Mouse (Mus musculus) v-Abl transformed pro-B cells (cell line): ENCODE measurements around the gene Spast.

Source experiments
- in situ Hi-C, 2 experiments: fragments of 400-800 bp; cut with MboI; formaldehyde crosslinking; loops; one replicate each; pipeline ENCODE4 v1.15.1; 2025; ENCODE audit not compliant: unreplicated experiment in 2 of 2

Gene Spast

DNA sequence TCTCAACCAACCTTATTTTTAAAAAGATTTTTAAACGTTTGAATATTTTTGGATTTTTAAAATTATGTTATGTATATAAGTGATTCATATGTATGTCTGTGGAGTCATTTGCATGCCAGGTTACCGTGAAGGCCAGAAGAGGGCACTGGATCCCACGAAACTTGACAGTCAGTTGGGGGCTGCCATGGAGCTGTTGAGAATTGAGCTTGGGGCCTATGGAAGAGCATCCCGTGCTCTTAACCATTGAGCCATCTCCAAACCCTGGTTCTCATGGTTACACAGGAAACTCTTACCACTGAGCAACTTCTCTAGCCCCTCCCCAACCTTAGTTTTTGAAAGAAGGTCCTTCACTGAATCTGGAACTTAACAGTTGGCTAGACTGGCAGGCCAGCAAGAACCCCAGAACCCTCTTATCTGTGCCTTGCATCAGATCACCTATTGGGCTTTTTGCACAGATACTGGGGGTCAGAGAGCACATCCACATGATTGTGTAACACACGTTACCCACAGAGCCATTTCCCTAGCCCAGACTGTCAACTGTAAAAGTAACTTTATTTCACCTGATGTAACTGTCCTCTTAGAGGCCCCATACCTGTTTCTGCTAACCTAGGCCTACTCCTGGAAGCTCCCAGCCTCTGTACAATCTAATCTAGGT lies 16.3 kb upstream of the Spast start:
- in situ Hi-C loops, result loop anchor here in 1 of 2 experiments (25.0 kb wide), 2 partner anchors 1215 to 1485 kb away; partner anchors contain the start of gene Ypel5

DNA sequence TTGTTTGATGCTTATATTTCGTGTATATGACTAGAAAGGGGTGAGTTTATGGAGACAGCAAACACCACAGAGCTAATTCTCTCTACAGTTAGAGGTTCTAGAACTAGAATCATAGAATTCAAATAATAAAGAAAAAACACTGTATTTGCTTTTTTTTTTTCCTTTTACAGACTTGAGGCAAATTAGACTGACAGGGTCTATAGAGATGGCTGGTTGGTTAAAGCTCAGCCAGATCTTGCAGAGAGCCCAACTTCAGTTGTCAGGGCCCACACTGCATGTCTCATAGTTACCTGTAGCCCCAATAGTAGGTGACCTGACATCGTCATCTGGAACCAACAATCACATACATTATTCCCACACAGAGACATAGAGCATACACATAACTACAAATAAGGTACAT lies 14.9 kb upstream of the Spast start, which contains the start of gene Dpy30:
Gene Dpy30 (minus strand): TSS at position 101 of the 400 bp plus-strand sequence.
- in situ Hi-C loops, result loop anchor here in 1 of 2 experiments (25.0 kb wide), 2 partner anchors 1213 to 1487 kb away; partner anchors contain the start of gene Ypel5

DNA sequence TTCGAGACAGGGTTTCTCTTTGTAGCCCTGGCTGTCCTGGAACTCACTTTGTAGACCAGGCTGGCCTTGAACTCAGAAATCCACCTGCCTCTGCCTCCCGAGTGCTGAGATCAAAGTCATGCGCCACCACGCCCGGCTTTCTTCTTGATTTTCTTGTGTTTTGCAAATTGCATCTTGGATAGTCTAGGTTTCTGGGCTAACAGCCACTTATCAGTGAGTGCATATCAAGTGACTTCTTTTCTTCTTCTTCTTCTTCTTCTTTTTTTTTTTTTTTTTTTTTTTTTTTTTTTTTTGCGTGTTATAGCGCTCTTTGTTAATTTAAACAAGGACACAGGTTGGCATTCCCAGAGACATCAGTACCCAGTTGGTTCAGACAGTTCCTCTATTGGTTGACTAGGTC lies 11.6 kb upstream of the Spast start:
- in situ Hi-C loops, result loop anchor here (25.0 kb wide), 1 partner anchor 685 kb away; the partner anchor contains the start of gene Ltbp1 (in 2 of the 2)

DNA sequence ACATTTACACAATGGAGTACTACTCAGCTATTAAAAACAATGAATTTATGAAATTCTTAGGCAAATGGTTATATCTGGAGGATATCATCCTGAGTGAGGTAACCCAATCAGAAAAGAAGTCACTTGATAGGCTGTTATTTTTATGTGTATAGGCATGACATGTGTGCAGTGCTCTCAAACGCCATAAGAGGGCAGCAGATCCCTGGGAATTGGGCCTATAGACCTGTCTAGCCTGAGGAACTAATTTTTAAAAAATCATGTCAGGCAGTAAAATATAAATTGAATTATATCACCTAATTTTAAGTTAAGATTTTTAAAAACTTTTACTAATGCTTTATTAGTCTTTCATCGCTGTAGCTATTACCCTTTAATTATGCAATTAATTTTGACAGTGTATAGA lies 10.6 kb upstream of the Spast start:
- in situ Hi-C loops, result loop anchor here (25.0 kb wide), 1 partner anchor 684 kb away; the partner anchor contains the start of gene Ltbp1 (in 2 of the 2)

DNA sequence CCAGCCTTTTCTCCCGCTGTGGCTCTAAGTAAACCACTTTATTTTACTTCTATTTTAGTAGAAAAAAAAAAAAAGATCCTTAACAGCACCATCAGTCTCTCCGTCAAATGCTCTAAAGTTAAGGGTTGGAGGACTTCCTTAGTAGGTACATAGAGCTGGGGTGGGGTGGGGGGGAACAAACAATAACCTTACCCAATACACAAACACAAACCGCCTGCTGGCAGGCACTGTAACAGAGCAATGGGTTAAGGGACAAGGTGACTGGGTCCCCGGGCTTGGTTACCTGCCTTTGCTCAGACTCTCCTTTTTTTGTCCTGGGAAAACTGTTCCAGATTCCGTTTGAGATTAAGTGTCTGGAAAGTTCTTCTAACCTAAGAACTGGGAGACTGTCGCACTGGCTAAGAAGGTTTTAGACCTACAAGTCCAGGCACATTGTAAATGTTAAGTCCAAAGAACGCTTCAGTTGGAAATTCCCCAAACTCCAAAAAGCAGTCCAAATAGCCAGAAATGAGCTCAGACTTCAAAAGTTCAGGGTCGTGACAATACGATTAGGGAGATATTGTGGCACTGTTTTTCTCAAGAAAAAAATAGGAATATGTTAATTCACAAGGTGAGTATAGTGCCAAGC lies 7.6 kb upstream of the Spast start:
- in situ Hi-C loops, result loop anchor here (25.0 kb wide), 1 partner anchor 681 kb away; the partner anchor contains the start of gene Ltbp1 (in 2 of the 2)

DNA sequence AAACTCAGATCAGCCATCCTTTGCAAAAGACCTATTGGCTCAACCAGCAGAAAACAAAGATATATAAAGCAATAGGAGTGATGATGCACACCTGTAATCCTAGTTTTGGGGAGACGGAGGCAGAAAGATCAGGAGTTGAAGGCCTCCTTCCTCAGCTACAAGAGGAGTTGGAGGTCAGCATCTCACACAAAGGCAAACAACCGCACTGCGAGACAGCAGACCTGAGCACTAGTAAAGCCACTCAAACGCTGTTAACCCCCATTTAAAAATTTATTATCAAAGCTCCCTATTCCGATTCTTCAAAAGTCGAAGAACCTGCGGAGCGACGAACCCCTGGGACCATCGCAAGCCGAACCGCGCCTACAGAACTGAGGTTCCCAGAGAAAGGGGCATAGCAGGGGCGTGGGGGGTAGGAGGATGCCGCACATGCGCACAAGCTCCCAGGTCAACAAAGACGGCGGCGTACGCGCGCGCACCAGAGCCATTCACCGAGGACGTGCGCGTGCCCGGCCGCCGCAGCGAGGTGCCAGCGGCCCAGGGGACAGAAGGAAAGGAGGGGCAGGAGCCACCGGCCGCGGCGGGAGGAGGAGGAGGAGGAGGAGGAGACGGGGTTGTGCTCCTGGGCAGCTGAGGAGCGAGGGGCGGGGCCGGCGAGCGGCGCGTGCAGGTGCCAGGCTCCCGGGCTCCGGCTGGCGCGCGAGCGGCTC lies 409 bp upstream of the Spast start:
- in situ Hi-C loops, result loop anchor here (25.0 kb wide), 1 partner anchor 674 kb away; the partner anchor contains the start of gene Ltbp1 (in 2 of the 2)

DNA sequence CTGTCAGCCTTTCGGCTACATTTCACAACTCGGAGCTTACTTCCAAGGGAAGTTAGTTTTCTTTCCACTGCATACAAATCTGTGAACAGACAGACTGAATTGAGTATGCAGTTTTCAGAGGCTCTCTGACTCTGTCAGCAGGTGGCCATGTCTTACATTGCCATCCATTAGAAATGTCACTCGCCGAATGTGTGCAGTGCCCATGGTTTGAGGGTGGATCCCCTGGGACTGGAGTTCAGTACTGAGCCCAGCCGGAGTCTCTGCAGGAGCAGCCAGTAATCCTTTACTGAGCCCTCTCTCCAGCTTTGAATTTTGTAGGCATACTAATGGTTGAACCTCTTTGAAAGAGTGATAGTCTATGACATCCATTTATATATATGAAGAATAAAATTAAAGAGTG lies 2.4 kb downstream of the Spast start:
- in situ Hi-C loops, result loop anchor here (25.0 kb wide), 1 partner anchor 671 kb away; the partner anchor contains the start of gene Ltbp1 (in 2 of the 2)

DNA sequence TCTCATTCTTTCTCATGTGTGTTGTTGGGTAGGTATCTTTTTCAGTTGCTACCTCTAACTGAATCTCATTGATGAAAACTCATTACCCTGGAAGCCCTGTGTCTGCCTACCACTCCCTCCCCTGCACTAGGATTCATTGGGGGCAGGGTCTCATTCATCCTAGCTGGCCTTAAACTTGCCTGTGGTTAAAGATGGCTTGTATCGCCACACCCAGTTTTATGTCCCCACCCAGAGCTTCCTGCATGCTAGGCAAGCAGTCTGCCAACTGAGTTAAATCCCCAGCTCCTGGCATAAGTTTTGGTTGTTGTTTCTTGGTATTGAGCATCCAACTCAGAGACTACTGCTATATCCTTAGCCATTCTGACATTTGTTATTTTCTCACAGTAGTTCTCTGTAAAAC lies 24.8 kb downstream of the Spast start:
- in situ Hi-C loops, result loop anchor here in 1 of 2 experiments (25.0 kb wide), 1 partner anchor 274 kb away; no protein-coding TSS in a partner anchor

DNA sequence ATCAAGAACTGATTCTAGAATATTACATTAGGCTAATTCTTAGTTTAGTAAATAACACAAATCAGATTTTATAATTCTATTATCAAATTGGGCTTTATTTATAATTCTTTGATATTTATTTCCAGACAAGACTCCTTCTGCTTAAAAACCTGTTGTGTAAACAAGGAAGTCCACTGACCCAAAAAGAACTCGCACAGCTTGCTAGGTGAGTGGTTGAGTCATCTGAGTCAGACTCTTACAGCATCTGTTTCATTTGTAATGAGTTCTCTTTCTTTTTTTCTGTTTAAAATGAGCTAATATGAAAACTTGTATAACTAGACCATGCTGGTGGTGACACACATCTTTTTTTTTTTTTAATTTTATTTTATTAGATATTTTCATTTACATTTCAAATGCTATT lies 38.1 kb downstream of the Spast start:
- in situ Hi-C loops, result no loop called here

DNA sequence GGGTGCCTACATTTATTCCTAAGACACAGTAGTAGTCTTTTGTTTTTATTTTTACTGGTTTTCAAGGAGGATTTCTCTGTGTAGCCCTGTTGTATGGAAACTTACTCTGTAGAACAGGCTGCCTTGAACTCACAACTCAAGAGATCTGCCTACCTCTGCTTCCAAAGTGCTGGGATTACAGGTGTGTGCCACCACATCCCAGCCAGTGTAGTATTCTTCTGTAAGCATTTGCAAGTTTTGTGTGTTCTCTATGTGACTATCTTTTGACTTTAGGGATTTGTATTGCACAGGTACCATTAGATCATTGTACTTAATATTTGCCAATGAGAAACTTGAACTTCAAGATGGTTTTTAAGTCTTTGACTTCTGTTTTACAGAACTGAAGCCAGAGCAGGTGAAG lies 47.9 kb downstream of the Spast start:
- in situ Hi-C loops, result no loop called here

DNA sequence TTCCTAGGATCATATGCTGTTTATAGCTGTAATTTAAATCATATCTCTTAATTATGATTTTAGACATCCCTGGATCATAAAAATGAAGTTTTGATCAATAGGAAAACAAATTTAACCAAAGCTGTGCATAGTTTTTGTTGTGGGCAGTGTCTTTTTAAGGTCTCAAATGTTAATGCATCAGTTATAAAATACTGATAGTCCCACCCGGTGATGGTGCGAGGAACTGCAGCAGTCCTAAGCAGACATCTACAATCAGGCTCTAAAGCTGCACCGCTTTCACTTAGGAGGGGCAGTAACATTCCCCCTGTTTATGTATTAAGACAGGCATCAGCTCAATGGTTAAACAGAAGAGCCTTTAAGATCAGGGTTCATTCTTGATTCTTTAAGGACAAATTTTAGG lies 51.1 kb downstream of the Spast start:
- in situ Hi-C loops, result no loop called here

DNA sequence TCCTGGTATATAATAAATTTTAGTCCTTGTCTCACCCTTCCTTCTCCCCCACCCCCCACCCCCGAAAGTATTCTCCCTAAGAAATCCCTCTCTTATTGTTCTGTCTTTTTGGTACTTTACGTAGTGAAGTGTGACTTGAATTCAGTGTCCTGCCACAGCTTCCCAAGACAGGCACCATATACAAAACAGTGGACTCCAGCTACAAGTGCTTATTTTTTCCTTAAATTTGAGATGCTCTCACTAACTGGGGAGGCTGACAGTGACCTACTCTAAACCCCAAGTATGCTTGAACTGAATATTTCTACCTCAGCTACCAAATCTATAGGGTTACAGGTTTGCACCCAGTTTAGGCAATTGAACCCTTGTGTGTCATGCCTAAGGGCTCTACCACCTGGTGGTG lies 55.6 kb downstream of the Spast start:
- in situ Hi-C loops, result no loop called here

DNA sequence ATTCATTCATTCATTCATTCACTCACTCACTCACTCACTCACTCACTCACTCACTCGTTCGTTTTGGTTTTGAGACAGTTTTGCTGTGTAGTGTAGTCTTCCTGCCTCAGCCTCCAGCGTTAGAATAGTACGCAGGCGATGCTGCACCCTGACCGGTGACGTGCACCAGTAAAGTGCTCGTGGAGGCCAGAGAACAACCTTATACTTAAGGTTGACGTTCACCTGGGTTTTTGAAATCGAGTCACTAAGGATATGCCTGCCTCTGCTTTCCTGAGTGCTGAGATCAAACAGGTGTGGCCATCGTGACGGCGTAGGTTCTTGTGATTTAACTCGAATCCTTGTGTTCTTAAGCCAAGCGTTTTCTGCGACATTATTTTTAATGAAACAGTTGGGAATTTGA lies 56.1 kb downstream of the Spast start:
- in situ Hi-C loops, result no loop called here

DNA sequence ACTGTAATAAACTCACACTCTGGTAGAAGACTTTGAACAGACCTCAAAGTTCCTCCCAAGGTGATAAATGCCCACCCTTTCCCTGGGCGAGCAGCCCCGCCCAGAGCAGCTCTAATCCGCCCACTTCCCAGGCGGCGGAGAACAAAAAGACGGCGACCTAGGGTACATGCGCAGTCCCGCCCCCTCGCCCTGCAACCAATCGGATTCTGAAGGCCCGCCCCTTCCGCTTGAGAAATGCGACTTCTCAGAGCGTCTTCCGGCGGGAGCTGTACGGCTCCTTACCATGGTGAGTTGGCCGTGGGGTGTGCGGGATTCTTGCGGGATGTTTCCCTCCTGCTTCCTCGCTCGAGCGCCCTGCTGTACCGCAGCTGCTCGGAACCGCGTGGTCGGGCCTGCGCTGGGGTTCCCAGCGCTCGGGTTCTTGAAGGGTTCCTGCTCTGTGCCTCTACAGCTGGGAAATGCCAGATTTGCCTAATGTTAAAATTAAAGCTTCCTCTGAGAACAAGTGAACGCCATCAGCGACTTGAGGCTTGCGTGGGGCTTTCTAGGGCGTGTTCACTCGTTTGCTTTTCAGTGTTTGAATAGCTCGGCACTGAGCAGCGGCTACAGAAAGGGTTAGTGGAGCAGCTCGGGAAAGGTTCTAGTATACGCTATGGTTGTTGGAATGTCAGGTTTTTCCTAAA lies 56.7 kb downstream of the Spast start, which contains the start of gene Slc30a6:
Gene Slc30a6 (plus strand): TSS at position 226 of the 683 bp plus-strand sequence.
- in situ Hi-C loops, result no loop called here

DNA sequence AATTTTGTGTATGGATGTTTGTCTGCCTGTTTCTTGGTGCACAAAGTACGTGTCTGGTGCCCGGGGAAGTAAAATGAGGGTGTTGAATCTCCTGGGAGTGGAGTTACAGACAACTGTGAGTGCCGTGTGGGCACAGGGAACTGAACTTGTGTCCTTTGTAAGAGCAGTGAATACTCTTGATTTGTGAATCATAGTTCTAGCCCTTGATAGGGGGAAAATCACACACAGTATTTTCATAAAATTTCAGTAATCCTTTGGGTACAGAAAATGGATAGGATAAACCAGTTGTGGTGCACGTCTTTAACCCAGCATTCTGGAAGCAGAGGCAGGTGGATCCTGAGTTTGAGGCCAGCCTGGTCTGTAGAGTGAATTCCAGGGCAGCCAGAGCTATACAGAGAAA lies 58.0 kb downstream of the Spast start:
- in situ Hi-C loops, result no loop called here

DNA sequence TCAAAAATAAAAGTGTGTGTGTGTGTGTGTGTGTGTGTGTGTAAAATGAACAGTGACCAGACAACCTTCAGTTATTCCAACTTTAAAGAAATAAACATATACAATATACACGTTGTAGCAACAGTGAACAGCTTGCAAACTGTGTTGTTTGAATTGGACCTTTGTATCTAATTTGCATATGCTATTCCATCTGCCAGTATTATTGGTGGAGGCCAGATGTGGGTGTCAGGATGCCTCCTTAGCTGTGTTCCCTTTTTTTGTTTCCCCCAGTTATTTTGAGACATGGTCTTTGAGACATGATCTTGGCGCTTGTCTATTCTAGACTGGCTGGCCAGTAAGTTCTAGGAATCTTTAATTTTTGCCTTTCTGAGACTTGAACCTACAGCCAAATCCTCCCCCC lies 58.4 kb downstream of the Spast start:
- in situ Hi-C loops, result no loop called here

DNA sequence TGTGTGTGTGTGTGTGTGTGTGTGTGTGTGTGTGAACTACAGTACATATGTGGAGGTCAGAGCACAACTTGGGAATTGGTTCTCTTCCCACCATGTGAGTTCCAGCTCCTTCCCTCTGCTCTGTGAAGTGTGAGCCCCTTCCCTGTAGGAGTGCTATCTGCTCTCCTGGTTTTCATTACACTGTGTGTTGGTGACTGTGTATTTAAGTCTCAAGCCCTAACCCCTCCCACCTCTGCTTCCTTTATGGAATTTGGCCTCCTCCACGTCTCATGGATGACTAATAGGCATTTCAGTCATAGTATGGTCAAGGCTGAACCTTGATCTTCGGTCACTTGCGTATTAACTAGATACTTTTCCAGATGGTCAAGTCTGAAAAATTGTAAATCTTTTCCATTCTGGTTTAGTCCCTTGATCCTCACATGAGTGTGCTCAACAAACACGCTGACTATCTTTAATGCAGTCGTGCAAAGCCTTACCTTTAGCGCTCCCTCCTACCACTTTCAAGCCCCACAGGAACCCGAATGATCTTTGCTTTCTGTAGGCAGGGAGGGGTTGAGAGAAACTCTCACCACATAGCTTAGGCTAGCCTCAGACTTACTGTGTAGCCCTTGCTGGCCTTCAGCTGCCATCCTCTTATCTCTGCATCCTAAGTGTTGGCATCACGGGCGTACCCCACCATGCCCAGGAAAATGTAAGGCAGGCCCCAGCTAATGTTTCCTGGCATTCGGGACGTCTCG lies 63.9 kb downstream of the Spast start:
- in situ Hi-C loops, result no loop called here

DNA sequence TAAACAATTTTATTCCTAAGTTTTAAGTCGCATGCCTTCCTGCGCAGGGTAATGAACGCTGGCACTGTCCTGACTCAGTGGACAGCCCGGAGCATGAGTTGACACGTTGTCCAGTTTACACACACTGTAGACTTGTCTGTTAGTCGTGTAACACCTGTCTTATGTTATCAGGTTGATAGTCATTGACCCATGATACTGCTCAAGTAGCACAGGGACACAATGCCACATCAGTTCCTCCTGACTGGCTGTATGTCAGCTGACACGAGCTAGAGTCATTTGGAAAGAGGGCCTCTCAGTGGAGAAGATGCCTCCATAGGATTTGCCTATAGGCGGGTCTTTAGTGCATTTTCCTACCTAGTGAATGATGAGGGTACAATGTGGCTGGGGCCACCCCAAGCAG lies 67.7 kb downstream of the Spast start:
- in situ Hi-C loops, result no loop called here

DNA sequence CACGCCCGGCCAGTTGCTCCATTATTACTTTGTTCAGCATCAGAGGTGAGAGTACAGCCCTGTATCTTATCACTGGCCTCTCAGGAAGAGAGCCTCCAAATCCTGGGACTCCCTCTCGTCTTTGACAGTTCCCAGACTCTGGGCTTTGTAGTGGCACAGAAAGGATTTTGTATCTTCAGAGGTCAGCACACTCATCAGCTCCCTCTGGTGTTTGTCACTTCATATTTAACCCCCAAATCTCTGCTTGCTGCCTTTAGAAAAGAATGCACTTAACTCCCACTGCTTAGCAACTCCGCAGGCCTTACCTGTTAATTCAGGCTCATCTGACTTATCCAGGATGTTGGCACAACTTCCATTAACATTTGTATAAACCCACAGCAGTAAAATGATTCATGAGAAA lies 70.9 kb downstream of the Spast start:
- in situ Hi-C loops, result no loop called here

DNA sequence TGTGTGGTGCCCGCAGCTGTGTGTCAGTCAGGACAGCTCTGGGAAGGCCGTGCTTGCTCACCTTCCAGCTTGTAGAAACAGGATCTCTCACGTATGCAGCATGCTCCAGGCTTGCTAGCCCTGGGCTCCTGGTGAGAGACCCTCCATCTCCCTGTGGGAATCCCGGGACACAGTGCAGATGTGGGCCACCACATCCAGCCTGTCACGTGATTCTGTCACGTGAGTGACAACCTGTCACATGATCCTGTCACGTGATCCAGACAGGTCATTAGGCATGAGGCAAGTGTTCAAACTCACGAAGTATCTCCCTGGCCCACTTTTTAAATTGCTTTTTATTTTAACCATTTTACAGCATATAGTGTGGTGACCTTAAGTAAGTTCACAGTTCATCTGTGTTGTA lies 74.5 kb downstream of the Spast start:
- in situ Hi-C loops, result no loop called here
